Mouse (Mus musculus) embryonic fibroblast, embryonic 13.5 days (primary cell): Measurements from ENCODE around the gene Efna2.

Source experiments
- CTCF ChIP-seq: IDR thresholded peaks from 2 replicates; pipeline ENCODE4 v1.5.1; 2011; ENCODE audit warnings: mild to moderate bottlenecking, control low read depth, low read length, moderate library complexity, borderline replicate concordance; ENCODE audit not compliant: insufficient read depth
- POLR2A ChIP-seq: IDR thresholded peaks from 2 replicates; pipeline ENCODE4 v1.6.1; 2011; ENCODE audit warnings: low read depth, mild to moderate bottlenecking, control low read depth, low read length, moderate library complexity

- TF ChIP-seq CTCF (no peak), POLR2A (no peak)
These were observed 24.8 kb downstream of the Efna2 start for GRCm38 (mm10) chr10:80204055-80204454.
